Mouse (Mus musculus) small intestine, adult 2 months (tissue): ENCODE measurements around the gene Dclk3.

Experiments
- CTCF ChIP-seq: fragments of 200-500 bp; IDR thresholded peaks from 2 replicates; pipeline ENCODE4 v1.5.1; 2012; ENCODE audit warnings: low read depth, mild to moderate bottlenecking, control low read depth, inconsistent platforms, low read length, moderate library complexity, mixed read lengths; ENCODE audit not compliant: insufficient replicate concordance, insufficient read length; ENCODE audit errors: extremely low read depth
- POLR2A ChIP-seq: fragments of 200-500 bp; IDR thresholded peaks from 2 replicates; pipeline ENCODE4 v1.6.1; 2012; ENCODE audit warnings: low read depth, mild to moderate bottlenecking, control low read depth, inconsistent platforms, low read length, moderate library complexity

DNA sequence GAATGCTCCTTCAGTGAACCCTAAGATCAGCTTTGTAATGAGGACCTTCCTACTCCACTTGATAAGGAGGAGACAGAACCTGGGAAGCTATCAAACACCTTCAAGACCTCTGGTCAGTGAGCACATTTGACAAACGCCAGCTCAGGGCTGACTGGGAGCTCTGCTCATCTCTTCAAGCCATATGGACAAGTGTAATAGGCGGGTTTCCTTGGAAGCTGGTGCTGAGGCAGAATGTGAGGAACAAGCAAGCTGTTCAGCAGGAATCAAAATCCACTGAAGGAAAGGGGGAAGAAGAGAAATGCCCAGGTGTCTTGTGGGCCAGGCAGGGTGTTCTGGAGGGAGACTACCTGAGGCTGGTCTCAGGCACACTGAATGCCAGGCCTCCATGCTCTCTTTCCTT, 17.0 kb upstream of the Dclk3 start:
- TF ChIP-seq POLR2A (no peak), CTCF (no peak)
